Mouse (Mus musculus): ENCODE data around the gene Zfp346.

Gene Zfp346

GRCm38 (mm10) chr13:55114375-55114774 lies 9.3 kb downstream of the Zfp346 start:
- no peaks in the 10 kb centered on the region for H3K9me3 ChIP-seq (ENCODE audit: low read length)
- H3K36me3 ChIP-seq (ENCODE audit: insufficient read depth, low read length) = peaks cover 87% of the 10 kb centered on the region
- peaks cover 7% of the 10 kb centered on the region; the same call in 1 of the 2 replicates for H3K4me1 ChIP-seq (replicated peaks; ENCODE audit: low read depth, low read length)
- TF ChIP-seq CTCF (conservative IDR thresholded peaks at IDR 0.05; ENCODE audit: low read length) = no peak
- TF ChIP-seq NANOG (IDR thresholded peaks at IDR 0.05; ENCODE audit: borderline replicate concordance, low read length) = no peak
- TF ChIP-seq POU5F1 (IDR thresholded peaks at IDR 0.05; ENCODE audit: borderline replicate concordance, low read length) = no peak
- no peak overlapping the region for H3K4me3 ChIP-seq (replicated peaks; ENCODE audit: low read length)
- no peaks in the 10 kb centered on the region for H3K27me3 ChIP-seq (ENCODE audit: insufficient read depth, low read length)

DNA sequence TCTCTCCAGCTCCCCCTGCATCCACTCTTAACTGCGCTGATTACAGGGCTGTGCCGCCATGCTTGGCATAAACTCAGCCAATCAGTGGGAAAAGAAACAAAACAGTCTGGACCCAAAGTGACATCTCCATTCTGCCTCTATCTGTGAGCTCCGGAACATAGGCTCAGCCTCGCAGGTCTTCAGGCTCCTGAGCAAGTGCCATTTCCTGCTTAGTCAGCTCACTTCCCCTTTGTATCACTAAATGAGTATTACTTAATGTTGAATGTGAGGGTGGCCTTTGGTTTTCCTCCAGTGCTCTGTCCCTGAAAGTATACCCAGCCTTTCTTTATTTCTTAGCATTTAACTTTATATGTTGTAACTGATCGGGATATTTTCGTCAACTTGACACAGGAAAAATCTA lies 19.8 kb downstream of the Zfp346 start:
- H3K4me1 ChIP-seq (replicated peaks; ENCODE audit: low read depth, low read length) = no peaks in the 10 kb centered on the region
- peaks cover 91% of the 10 kb centered on the region for H3K36me3 ChIP-seq (ENCODE audit: insufficient read depth, low read length)
- TF ChIP-seq POU5F1 (IDR thresholded peaks at IDR 0.05; ENCODE audit: borderline replicate concordance, low read length) = no peak
- no peak for TF ChIP-seq CTCF (conservative IDR thresholded peaks at IDR 0.05; ENCODE audit: low read length)
- TF ChIP-seq NANOG (IDR thresholded peaks at IDR 0.05; ENCODE audit: borderline replicate concordance, low read length) = no peak
- no peaks in the 10 kb centered on the region for H3K27me3 ChIP-seq (ENCODE audit: insufficient read depth, low read length)
- H3K4me3 ChIP-seq (replicated peaks; ENCODE audit: low read length) = no peak overlapping the region
- H3K9me3 ChIP-seq (ENCODE audit: low read length) = no peaks in the 10 kb centered on the region

GRCm38 (mm10) chr13:55133448-55133847 lies 28.3 kb downstream of the Zfp346 start, which contains the start of gene Gm17617:
Gene Gm17617, minus strand, starts transcription at chr13:55133548.
- TF ChIP-seq NANOG (IDR thresholded peaks at IDR 0.05; ENCODE audit: borderline replicate concordance, low read length) (no peak), POU5F1 (IDR thresholded peaks at IDR 0.05; ENCODE audit: borderline replicate concordance, low read length) (no peak), CTCF (conservative IDR thresholded peaks at IDR 0.05; ENCODE audit: low read length) (no peak)
- Histone ChIP-seq H3K4me1 (replicated peaks; ENCODE audit: low read depth, low read length) (peaks cover 36% of the 10 kb centered on the region), H3K4me3 (replicated peaks; ENCODE audit: low read length) (no peak within 1 kb of the TSS), H3K9me3 (ENCODE audit: low read length) (no peaks in the 10 kb centered on the region), H3K27me3 (ENCODE audit: insufficient read depth, low read length) (no peaks in the 10 kb centered on the region), H3K36me3 (ENCODE audit: insufficient read depth, low read length) (peaks cover 59% of the 10 kb centered on the region)

DNA sequence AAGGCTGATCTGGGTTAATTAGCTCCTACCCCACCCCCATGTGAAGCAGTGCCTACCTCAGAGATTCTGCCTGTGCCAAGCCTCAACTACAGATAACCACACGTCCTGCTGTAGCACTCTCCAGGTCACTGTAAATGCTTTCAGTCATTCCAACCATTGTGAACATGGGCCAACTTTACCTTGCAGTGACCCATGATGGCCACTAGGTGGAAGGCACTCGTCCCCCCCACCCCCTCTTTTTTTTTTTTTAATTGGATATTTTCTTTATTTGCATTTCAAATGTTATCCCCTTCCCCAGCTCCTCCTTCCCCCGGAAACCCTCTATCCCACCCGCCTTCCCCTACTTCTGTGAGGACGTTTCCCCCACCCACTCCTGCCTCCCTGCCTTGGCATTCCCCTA lies 30.3 kb downstream of the Zfp346 start:
- Histone ChIP-seq H3K36me3 (ENCODE audit: insufficient read depth, low read length) (peaks cover 42% of the 10 kb centered on the region), H3K9me3 (ENCODE audit: low read length) (no peaks in the 10 kb centered on the region), H3K4me1 (replicated peaks; ENCODE audit: low read depth, low read length) (peaks cover 31% of the 10 kb centered on the region), H3K4me3 (replicated peaks; ENCODE audit: low read length) (no peak overlapping the region), H3K27me3 (ENCODE audit: insufficient read depth, low read length) (no peaks in the 10 kb centered on the region)
- TF ChIP-seq CTCF (conservative IDR thresholded peaks at IDR 0.05; ENCODE audit: low read length) = peak; percentile 58
- no peak for TF ChIP-seq POU5F1 (IDR thresholded peaks at IDR 0.05; ENCODE audit: borderline replicate concordance, low read length)

- TF ChIP-seq CTCF (conservative IDR thresholded peaks at IDR 0.05; ENCODE audit: low read length) (no peak), NANOG (IDR thresholded peaks at IDR 0.05; ENCODE audit: borderline replicate concordance, low read length) (no peak), POU5F1 (IDR thresholded peaks at IDR 0.05; ENCODE audit: borderline replicate concordance, low read length) (no peak)
- Histone ChIP-seq H3K4me1 (replicated peaks; ENCODE audit: low read depth, low read length) (peaks cover 8% of the 10 kb centered on the region), H3K36me3 (ENCODE audit: insufficient read depth, low read length) (no peaks in the 10 kb centered on the region), H3K9me3 (ENCODE audit: low read length) (no peaks in the 10 kb centered on the region), H3K27me3 (ENCODE audit: insufficient read depth, low read length) (peaks cover 8% of the 10 kb centered on the region), H3K4me3 (replicated peaks; ENCODE audit: low read length) (no peak overlapping the region)
These were observed 35.2 kb downstream of the Zfp346 start for GRCm38 (mm10) chr13:55140271-55140670.

- TF ChIP-seq CTCF (conservative IDR thresholded peaks at IDR 0.05; ENCODE audit: low read length) (no peak), NANOG (IDR thresholded peaks at IDR 0.05; ENCODE audit: borderline replicate concordance, low read length) (no peak), POU5F1 (IDR thresholded peaks at IDR 0.05; ENCODE audit: borderline replicate concordance, low read length) (no peak)
- H3K27me3 ChIP-seq (ENCODE audit: insufficient read depth, low read length) = peaks cover 56% of the 10 kb centered on the region
- peaks cover 32% of the 10 kb centered on the region for H3K4me1 ChIP-seq (replicated peaks; ENCODE audit: low read depth, low read length)
- peak within 1 kb of the TSS; percentile 84 for H3K4me3 ChIP-seq (replicated peaks; ENCODE audit: low read length)
- no peaks in the 10 kb centered on the region for H3K36me3 ChIP-seq (ENCODE audit: insufficient read depth, low read length)
- no peaks in the 10 kb centered on the region for H3K9me3 ChIP-seq (ENCODE audit: low read length)
These were observed 47.7 kb downstream of the Zfp346 start, which contains the start of gene Fgfr4 for GRCm38 (mm10) chr13:55152621-55153415. Gene Fgfr4, plus strand, starts transcription at chr13:55152640.

GRCm38 (mm10) chr13:55153951-55154350 lies 48.8 kb downstream of the Zfp346 start:
- peaks cover 30% of the 10 kb centered on the region for H3K4me1 ChIP-seq (replicated peaks; ENCODE audit: low read depth, low read length)

GRCm38 (mm10) chr13:55162365-55162764 lies 57.3 kb downstream of the Zfp346 start:
- Histone ChIP-seq H3K27me3 (ENCODE audit: insufficient read depth, low read length) (peaks cover 21% of the 10 kb centered on the region), H3K9me3 (ENCODE audit: low read length) (no peaks in the 10 kb centered on the region), H3K4me1 (replicated peaks; ENCODE audit: low read depth, low read length) (peaks cover 38% of the 10 kb centered on the region), H3K4me3 (replicated peaks; ENCODE audit: low read length) (no peak overlapping the region), H3K36me3 (ENCODE audit: insufficient read depth, low read length) (no peaks in the 10 kb centered on the region)
- no peak for TF ChIP-seq POU5F1 (IDR thresholded peaks at IDR 0.05; ENCODE audit: borderline replicate concordance, low read length)
- no peak for TF ChIP-seq CTCF (conservative IDR thresholded peaks at IDR 0.05; ENCODE audit: low read length)
- no peak for TF ChIP-seq NANOG (IDR thresholded peaks at IDR 0.05; ENCODE audit: borderline replicate concordance, low read length)

More at GRCm38 (mm10) chr13:55153951-55154350, 48.8 kb downstream of the Zfp346 start:
- Histone ChIP-seq H3K9me3 (ENCODE audit: low read length) (no peaks in the 10 kb centered on the region), H3K27me3 (ENCODE audit: insufficient read depth, low read length) (peaks cover 63% of the 10 kb centered on the region), H3K4me3 (replicated peaks; ENCODE audit: low read length) (no peak overlapping the region), H3K36me3 (ENCODE audit: insufficient read depth, low read length) (no peaks in the 10 kb centered on the region)
- TF ChIP-seq POU5F1 (IDR thresholded peaks at IDR 0.05; ENCODE audit: borderline replicate concordance, low read length) (no peak), NANOG (IDR thresholded peaks at IDR 0.05; ENCODE audit: borderline replicate concordance, low read length) (no peak), CTCF (conservative IDR thresholded peaks at IDR 0.05; ENCODE audit: low read length) (no peak)

Data from E14TG2a.4 (cell line).